Mouse (Mus musculus): Measurements from ENCODE around the gene Tnfrsf13c. TPM values are rescaled to one million over a fixed set of nuclear protein-coding genes. Genes with fewer than 3 reads are reported as not detected.

The Tnfrsf13c gene
- 0.81 and 1.5 TPM in 2 replicates for polyA plus RNA-seq (2012)

- TF ChIP-seq GATA1 (IDR thresholded peaks at IDR 0.05; ENCODE audit: low read length) = no peak
Observed at GRCm38 (mm10) chr15:82223657-82224601, at the start of gene Tnfrsf13c. TSS of gene Tnfrsf13c (minus strand) at chr15:82224369.

GRCm38 (mm10) chr15:82272295-82272694, 48.1 kb upstream of the Tnfrsf13c start:
- no peak for TF ChIP-seq GATA1 (IDR thresholded peaks at IDR 0.05; ENCODE audit: low read length)

- no peak for TF ChIP-seq GATA1 (IDR thresholded peaks at IDR 0.05; ENCODE audit: low read length)
Observed at GRCm38 (mm10) chr15:82271201-82271600, 47.0 kb upstream of the Tnfrsf13c start.

- no peak for TF ChIP-seq GATA1 (IDR thresholded peaks at IDR 0.05; ENCODE audit: low read length)
Observed at GRCm38 (mm10) chr15:82268783-82269182, 44.6 kb upstream of the Tnfrsf13c start.

GRCm38 (mm10) chr15:82268185-82268584, 44.0 kb upstream of the Tnfrsf13c start:
- TF ChIP-seq GATA1 (IDR thresholded peaks at IDR 0.05; ENCODE audit: low read length) = no peak

GRCm38 (mm10) chr15:82266356-82266755, 42.2 kb upstream of the Tnfrsf13c start:
- no peak for TF ChIP-seq GATA1 (IDR thresholded peaks at IDR 0.05; ENCODE audit: low read length)

GRCm38 (mm10) chr15:82259510-82259909, 35.3 kb upstream of the Tnfrsf13c start:
- TF ChIP-seq GATA1 (IDR thresholded peaks at IDR 0.05; ENCODE audit: low read length) = no peak

- no peak for TF ChIP-seq GATA1 (IDR thresholded peaks at IDR 0.05; ENCODE audit: low read length)
Observed at GRCm38 (mm10) chr15:82255944-82256383, 31.8 kb upstream of the Tnfrsf13c start.

- TF ChIP-seq GATA1 (IDR thresholded peaks at IDR 0.05; ENCODE audit: low read length) = no peak
Observed at GRCm38 (mm10) chr15:82255248-82255647, 31.1 kb upstream of the Tnfrsf13c start.

- no peak for TF ChIP-seq GATA1 (IDR thresholded peaks at IDR 0.05; ENCODE audit: low read length)
Observed at GRCm38 (mm10) chr15:82252097-82252496, 27.9 kb upstream of the Tnfrsf13c start, which contains the start of gene 1500009C09Rik. TSS of gene 1500009C09Rik (plus strand) at chr15:82252397.

GRCm38 (mm10) chr15:82251579-82251978, 27.4 kb upstream of the Tnfrsf13c start:
- no peak for TF ChIP-seq GATA1 (IDR thresholded peaks at IDR 0.05; ENCODE audit: low read length)

- TF ChIP-seq GATA1 (IDR thresholded peaks at IDR 0.05; ENCODE audit: low read length) = no peak
Observed at GRCm38 (mm10) chr15:82247131-82247776, 23.1 kb upstream of the Tnfrsf13c start.

- TF ChIP-seq GATA1 (IDR thresholded peaks at IDR 0.05; ENCODE audit: low read length) = no peak
Observed at GRCm38 (mm10) chr15:82244115-82244804, 20.1 kb upstream of the Tnfrsf13c start, which contains the start of gene Cenpm. TSS of gene Cenpm (minus strand) at chr15:82244748.

- no peak for TF ChIP-seq GATA1 (IDR thresholded peaks at IDR 0.05; ENCODE audit: low read length)
Observed at GRCm38 (mm10) chr15:82243742-82244114, 19.6 kb upstream of the Tnfrsf13c start.

GRCm38 (mm10) chr15:82243311-82243710, 19.1 kb upstream of the Tnfrsf13c start:
- no peak for TF ChIP-seq GATA1 (IDR thresholded peaks at IDR 0.05; ENCODE audit: low read length)

- TF ChIP-seq GATA1 (IDR thresholded peaks at IDR 0.05; ENCODE audit: low read length) = no peak
Observed at GRCm38 (mm10) chr15:82236565-82236964, 12.4 kb upstream of the Tnfrsf13c start.

All from G1E-ER4 (cell line).